Mouse (Mus musculus) C2C12 (cell line): ENCODE results near the gene Arfgef3.

Experiments
- CEBPB ChIP-seq: IDR thresholded peaks from one replicate; pipeline ENCODE4 v1.6.1; 2011; ENCODE audit warnings: low read depth, mild to moderate bottlenecking, control low read depth, moderate library complexity
- CTCF ChIP-seq: IDR thresholded peaks from one replicate; pipeline ENCODE4 v1.5.1; 2011; ENCODE audit not compliant: control insufficient read depth, insufficient read depth, insufficient read length
- FOSL1 ChIP-seq: IDR thresholded peaks from one replicate; pipeline ENCODE4 v1.8.0; 2011; ENCODE audit warnings: mild to moderate bottlenecking, low read length; ENCODE audit not compliant: poor library complexity, insufficient read depth, severe bottlenecking
- MAX ChIP-seq: IDR thresholded peaks from one replicate; pipeline ENCODE4 v1.6.1; 2011; ENCODE audit warnings: mild to moderate bottlenecking, control low read depth
- MYOD1 ChIP-seq: IDR thresholded peaks from one replicate; pipeline ENCODE4 v1.6.1; 2011; ENCODE audit warnings: low read depth; ENCODE audit not compliant: control insufficient read depth, insufficient read length
- MYOG ChIP-seq: IDR thresholded peaks from one replicate; pipeline ENCODE4 v1.6.1; 2011; ENCODE audit not compliant: control insufficient read depth, insufficient read length; ENCODE audit errors: extremely low read depth
- USF1 ChIP-seq: IDR thresholded peaks from one replicate; pipeline ENCODE4 v1.6.1; 2011; ENCODE audit warnings: low read depth, mild to moderate bottlenecking, control low read depth, moderate library complexity

DNA sequence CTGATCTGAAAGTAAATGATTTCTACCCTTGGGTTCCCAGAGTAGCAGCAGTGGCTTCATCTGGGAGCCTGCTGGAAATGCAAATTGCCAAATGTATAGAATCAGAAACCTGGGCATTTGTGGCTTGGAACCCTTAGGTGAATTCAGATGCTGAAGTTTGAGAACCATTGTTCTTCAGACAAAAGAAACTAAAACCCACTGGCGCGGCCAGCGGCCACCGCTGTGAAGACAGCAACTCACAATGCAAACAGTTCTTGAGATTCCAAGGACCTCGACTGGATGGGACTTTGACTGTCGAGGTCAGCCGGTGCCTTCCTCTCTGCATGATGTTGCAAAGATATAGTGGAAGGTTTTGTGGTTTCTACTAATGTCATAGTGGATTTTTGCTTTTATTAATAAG lies 159.6 kb downstream of the Arfgef3 start:
- TF ChIP-seq CTCF: no peak
- TF ChIP-seq FOSL1: no peak
- TF ChIP-seq MAX: no peak
- TF ChIP-seq MYOG: no peak
- no peak for TF ChIP-seq USF1
- no peak for TF ChIP-seq CEBPB
- TF ChIP-seq MYOD1: no peak
